Mouse (Mus musculus) cerebellum, adult 2 months (tissue): ENCODE measurements at regions not wholly inside any gene's neighbourhood (a gene's known extent, or its start where the extent isn't known, plus 50 kb on each side); places are given as distances from the start of the nearest gene placed in this dataset.

Experiments
- DNase-seq, 2 experiments: peaks; one replicate each; pipeline ENCODE4 v3.0.0; 2021
- H3K27ac ChIP-seq: fragments of 200-500 bp; 2 replicates; pipeline ENCODE4 v1.5.1; 2012; ENCODE audit warnings: low read length, control low read depth, inconsistent platforms; ENCODE audit not compliant: insufficient read depth
- H3K27me3 ChIP-seq: fragments of 200-500 bp; 2 replicates; pipeline ENCODE4 v1.6.1; 2012; ENCODE audit warnings: inconsistent platforms, mild to moderate bottlenecking, low read length, moderate library complexity; ENCODE audit not compliant: control insufficient read depth, insufficient read depth
- H3K4me1 ChIP-seq: fragments of 200-500 bp; 2 replicates; pipeline ENCODE4 v1.6.1; 2011; ENCODE audit warnings: low read length; ENCODE audit not compliant: control insufficient read depth, insufficient read depth
- H3K4me3 ChIP-seq: fragments of 200-500 bp; replicated peaks from 2 replicates; pipeline ENCODE3; 2011; ENCODE audit warnings: mild to moderate bottlenecking, low read depth, low read length, control low read depth; ENCODE audit not compliant: insufficient read depth
- CTCF ChIP-seq: fragments of 200-500 bp; IDR thresholded peaks from 2 replicates; pipeline ENCODE4 v1.5.1; 2011; ENCODE audit warnings: low read depth, mild to moderate bottlenecking, control low read depth, low read length, moderate library complexity, borderline replicate concordance; ENCODE audit not compliant: insufficient read depth
- POLR2A ChIP-seq: fragments of 200-500 bp; IDR thresholded peaks from 2 replicates; pipeline ENCODE4 v1.6.1; 2011; ENCODE audit warnings: low read length, control low read depth, borderline replicate concordance; ENCODE audit not compliant: insufficient read depth
- WGBS: fragments of 180-500 bp; shearing (Covaris S2); methylation state at CpG from one replicate; pipeline ENCODE4 v1.1.7; 2018; 5-methylcytosine and 5-hydroxymethylcytosine counted together

DNA sequence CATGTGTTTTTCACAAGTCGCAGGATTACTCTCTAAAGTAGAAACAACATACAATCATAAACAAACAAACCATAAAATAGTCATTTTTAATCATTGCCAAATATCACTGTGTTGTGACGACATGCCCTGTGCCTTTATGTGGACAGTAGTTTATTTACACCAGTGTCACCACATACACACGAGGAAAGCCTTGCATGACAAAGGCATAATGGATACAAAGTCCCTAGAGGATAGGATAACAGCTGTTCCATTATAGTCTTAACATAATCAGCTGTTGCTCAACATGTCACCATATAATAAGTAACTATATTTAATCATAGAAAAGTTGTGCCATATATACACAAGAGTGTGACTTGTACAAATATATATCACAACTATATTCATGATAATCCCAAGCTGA, 85.2 kb upstream of the Phactr1 start:
- Histone ChIP-seq H3K27me3 (no peaks in the 10 kb centered on the region), H3K27ac (no peak overlapping the region), H3K4me1 (no peaks in the 10 kb centered on the region), H3K4me3 (no peak overlapping the region)
- DNase-seq, result no peak
- 58% methylated on average over 3 of the region's 3 CpGs for WGBS
- no peak for TF ChIP-seq CTCF
- TF ChIP-seq POLR2A, result no peak

GRCm38 (mm10) chr13:42597781-42598180, 82.6 kb upstream of the Phactr1 start:
- no peak overlapping the region for H3K27ac ChIP-seq
- H3K4me1 ChIP-seq, result no peaks in the 10 kb centered on the region
- DNase-seq, result no peak
- no peaks in the 10 kb centered on the region; the same call in 1 of the 2 replicates for H3K27me3 ChIP-seq
- WGBS, result 88% methylated on average over 3 of the region's 3 CpGs
- no peak for TF ChIP-seq POLR2A
- TF ChIP-seq CTCF, result no peak
- H3K4me3 ChIP-seq, result no peak overlapping the region

- TF ChIP-seq POLR2A (no peak), CTCF (no peak)
- Histone ChIP-seq H3K27me3 (no peaks in the 10 kb centered on the region; the same call in 1 of the 2 replicates), H3K27ac (no peak overlapping the region), H3K4me3 (no peak overlapping the region), H3K4me1 (no peaks in the 10 kb centered on the region)
- 86% methylated on average over 4 of the region's 4 CpGs for WGBS
- DNase-seq, result no peak
These were observed 77.1 kb upstream of the Phactr1 start for GRCm38 (mm10) chr13:42603308-42603707.

DNA sequence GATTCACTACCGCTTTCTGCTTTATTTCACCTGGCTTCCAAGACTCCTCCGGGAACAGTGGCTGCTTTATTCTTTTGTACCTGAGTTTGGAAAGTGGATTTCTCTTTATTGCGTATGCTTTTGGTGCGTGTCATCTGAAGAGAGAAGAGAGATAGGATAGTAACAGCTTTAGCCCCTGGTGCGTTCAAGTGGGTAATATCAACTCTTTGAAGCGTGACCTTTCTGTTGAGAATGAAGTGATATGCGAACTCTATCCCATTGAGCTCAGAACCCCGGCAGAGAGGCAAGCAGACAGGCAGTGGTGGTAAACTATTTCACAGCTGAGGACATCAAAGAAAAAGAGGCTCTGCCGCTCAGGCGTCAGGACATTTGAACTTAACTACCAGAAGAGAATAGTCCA, 72.7 kb upstream of the Phactr1 start:
- no peak for TF ChIP-seq POLR2A
- TF ChIP-seq CTCF, result no peak
- Histone ChIP-seq H3K4me3 (no peak overlapping the region), H3K27ac (no peak overlapping the region), H3K4me1 (no peaks in the 10 kb centered on the region), H3K27me3 (no peaks in the 10 kb centered on the region)
- 58% methylated on average over 10 of the region's 10 CpGs for WGBS
- DNase-seq, result no peak

GRCm38 (mm10) chr13:42608963-42609362, 71.5 kb upstream of the Phactr1 start:
- DNase-seq, result no peak
- TF ChIP-seq CTCF (no peak), POLR2A (no peak)
- WGBS, result 31% methylated on average over 4 of the region's 4 CpGs
- H3K27me3 ChIP-seq, result no peaks in the 10 kb centered on the region
- H3K27ac ChIP-seq, result no peak overlapping the region
- no peak overlapping the region for H3K4me3 ChIP-seq
- H3K4me1 ChIP-seq, result no peaks in the 10 kb centered on the region

DNA sequence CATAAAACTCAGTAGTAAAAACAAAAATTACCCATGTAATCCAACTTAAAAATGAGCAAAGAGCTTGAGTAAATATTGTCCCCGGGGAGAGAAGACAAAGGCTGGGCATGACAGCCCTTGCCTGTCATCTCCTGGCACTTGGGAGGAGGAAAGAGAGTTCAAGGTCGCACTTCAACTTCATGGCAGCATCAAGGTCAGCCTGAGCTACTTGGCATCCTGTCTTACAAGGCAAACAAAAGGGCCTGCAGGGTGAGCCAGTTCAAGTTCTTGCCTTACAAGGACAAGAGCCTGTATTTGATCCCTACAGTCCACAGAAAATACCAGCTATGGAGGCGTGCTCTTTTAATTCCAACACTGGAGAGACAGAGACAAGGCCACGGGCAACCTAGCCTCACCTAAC, 67.1 kb upstream of the Phactr1 start:
- H3K27me3 ChIP-seq, result no peaks in the 10 kb centered on the region
- no peak overlapping the region for H3K4me3 ChIP-seq
- 86% methylated on average over 4 of the region's 4 CpGs for WGBS
- TF ChIP-seq CTCF (no peak), POLR2A (no peak)
- no peaks in the 10 kb centered on the region for H3K4me1 ChIP-seq
- DNase-seq, result no peak
- H3K27ac ChIP-seq, result no peak overlapping the region

GRCm38 (mm10) chr13:42615826-42616225, 64.6 kb upstream of the Phactr1 start:
- TF ChIP-seq POLR2A (no peak), CTCF (no peak)
- Histone ChIP-seq H3K27ac (no peak overlapping the region), H3K27me3 (no peaks in the 10 kb centered on the region), H3K4me1 (no peaks in the 10 kb centered on the region), H3K4me3 (no peak overlapping the region)
- DNase-seq, result no peak
- WGBS, result 85% methylated on average over 5 of the region's 5 CpGs

DNA sequence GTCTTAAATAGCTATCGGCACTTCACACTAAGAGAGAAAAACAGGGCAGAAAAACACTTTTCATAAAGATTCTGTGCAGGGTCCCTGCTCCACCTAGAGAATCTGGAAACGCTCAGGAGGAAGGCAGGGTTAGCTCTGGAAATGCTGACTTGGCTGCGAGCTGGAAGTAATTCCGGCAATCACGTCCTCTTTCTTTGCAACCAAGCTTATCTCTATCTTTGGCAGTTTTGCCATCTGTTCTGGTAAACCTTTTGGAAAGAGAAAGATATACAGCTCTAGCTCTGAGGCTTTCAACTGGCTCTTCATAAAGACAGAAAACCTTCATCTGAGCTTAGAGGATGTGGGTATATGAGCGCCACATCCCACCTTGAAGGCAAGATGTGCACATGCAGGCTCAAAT, 63.2 kb upstream of the Phactr1 start:
- no peaks in the 10 kb centered on the region for H3K4me1 ChIP-seq
- H3K27ac ChIP-seq, result no peak overlapping the region
- no peak for DNase-seq
- 64% methylated on average over 6 of the region's 6 CpGs for WGBS
- no peak overlapping the region for H3K4me3 ChIP-seq
- H3K27me3 ChIP-seq, result no peaks in the 10 kb centered on the region
- no peak for TF ChIP-seq CTCF
- TF ChIP-seq POLR2A, result no peak
